Mouse (Mus musculus) c-Kit-positive CD71-positive TER-119-negative erythroid progenitor cells, embryonic 14.5 days (primary cell): ENCODE data around the gene Trim17.

Experiments
- DNase-seq: peaks from one replicate; pipeline ENCODE4 v3.0.0-alpha.2; 2013; ENCODE audit warnings: low read depth

Gene Trim17

DNA sequence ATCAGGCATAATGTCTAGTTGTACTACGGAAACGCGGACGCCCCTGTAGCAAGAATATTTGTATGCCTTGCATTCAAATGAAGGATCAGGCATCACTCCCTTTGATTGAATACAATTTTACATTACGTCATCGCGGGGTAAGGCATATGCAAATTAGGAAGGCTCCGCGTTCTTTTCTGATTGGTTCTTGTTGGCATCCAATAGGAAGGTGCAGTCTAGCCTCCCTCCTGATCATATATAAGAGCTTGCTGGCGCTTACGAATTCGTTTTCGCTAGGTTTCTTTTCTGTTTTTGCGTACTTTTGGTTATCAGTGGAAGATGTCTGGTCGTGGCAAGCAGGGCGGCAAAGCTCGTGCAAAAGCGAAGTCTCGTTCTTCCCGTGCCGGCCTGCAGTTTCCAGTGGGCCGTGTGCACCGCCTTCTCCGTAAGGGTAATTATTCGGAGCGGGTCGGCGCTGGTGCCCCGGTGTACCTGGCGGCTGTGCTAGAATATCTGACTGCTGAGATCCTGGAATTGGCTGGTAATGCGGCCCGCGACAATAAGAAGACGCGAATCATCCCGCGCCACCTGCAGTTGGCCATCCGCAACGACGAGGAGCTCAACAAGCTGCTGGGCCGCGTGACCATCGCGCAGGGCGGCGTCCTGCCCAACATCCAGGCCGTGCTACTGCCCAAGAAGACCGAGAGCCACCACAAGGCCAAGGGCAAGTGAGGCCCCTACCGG lies at the start of gene Trim17, which contains the start of gene Hist3h2a:
Gene Trim17 (plus strand): TSS at position 266 of the 723 bp plus-strand sequence.
Gene Hist3h2a (plus strand): TSS at position 266 of the 723 bp plus-strand sequence.
- peak; percentile 97 for DNase-seq

DNA sequence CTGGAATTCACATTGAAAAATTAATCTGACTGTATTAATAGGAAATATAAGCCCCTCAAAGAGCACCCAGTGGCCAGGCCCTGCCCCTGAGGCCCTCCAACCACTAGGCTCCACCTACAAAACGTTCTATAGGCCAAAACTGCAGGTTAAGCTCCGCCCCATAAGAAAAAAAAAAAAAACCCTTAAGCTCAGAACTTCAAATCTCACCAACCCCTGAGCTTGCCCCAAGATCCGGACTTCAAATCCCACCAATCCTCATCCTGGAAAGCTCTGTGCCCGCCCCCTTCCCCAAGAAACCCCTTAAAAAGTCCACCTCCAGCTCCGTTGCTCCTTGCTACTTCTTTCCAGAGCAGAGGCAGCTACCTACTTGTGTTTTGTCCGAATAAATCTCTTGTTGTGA lies 49.6 kb upstream of the Trim17 start:
- DNase-seq = peak; percentile 53

DNA sequence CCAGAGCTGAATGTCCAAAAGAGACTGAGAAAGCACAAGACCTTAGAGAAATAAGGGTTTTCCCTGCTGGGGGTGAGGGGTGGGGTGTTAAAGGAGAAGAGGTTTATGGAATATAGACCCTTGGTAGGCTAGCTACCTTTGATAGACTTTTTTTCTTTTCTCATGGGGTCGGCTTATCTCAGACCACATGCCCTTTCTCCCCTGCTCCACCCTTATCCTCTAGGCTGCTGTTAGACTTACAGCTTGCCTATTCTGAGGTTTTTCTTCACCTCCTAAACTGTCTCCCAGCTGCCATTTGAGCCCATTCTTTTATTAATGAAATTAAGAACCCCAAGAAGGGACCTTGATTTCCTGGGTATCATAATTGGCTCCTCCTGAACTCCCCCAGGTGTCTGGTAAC lies 40.7 kb upstream of the Trim17 start:
- DNase-seq = no peak

GRCm38 (mm10) chr11:58914461-58915028 lies 39.9 kb upstream of the Trim17 start:
- DNase-seq = no peak

GRCm38 (mm10) chr11:58916879-58917744 lies 37.4 kb upstream of the Trim17 start:
- peak; percentile 84 for DNase-seq

- DNase-seq = no peak
Measured at GRCm38 (mm10) chr11:58917745-58918366, 36.6 kb upstream of the Trim17 start, which contains the start of gene Btnl10. Gene Btnl10 (plus strand): TSS chr11:58917908.

- DNase-seq = no peak
Measured at GRCm38 (mm10) chr11:58918759-58919158, 35.7 kb upstream of the Trim17 start.

DNA sequence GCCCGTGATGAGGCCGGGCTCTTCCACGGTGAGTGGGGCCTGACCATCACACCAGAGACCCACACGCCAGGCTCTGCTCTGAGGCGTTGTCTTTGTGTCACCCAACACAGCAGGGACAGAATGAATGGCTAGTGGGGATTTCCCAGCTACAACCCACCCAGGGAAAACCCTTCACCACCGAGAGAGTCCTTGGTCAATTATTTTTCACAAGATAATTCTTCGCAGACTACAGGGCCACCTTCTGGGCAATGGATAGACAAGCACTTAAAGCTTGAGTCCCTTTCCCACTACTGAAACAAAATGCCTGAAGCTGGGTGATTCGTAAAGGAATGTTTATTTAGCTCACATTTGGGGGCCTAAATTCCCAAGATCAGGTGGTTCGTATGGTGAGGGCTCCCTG lies 32.1 kb upstream of the Trim17 start:
- DNase-seq = no peak

GRCm38 (mm10) chr11:58926651-58927050 lies 27.8 kb upstream of the Trim17 start:
- no peak for DNase-seq

- DNase-seq = no peak
Measured at GRCm38 (mm10) chr11:58927053-58927452, 27.4 kb upstream of the Trim17 start.

DNA sequence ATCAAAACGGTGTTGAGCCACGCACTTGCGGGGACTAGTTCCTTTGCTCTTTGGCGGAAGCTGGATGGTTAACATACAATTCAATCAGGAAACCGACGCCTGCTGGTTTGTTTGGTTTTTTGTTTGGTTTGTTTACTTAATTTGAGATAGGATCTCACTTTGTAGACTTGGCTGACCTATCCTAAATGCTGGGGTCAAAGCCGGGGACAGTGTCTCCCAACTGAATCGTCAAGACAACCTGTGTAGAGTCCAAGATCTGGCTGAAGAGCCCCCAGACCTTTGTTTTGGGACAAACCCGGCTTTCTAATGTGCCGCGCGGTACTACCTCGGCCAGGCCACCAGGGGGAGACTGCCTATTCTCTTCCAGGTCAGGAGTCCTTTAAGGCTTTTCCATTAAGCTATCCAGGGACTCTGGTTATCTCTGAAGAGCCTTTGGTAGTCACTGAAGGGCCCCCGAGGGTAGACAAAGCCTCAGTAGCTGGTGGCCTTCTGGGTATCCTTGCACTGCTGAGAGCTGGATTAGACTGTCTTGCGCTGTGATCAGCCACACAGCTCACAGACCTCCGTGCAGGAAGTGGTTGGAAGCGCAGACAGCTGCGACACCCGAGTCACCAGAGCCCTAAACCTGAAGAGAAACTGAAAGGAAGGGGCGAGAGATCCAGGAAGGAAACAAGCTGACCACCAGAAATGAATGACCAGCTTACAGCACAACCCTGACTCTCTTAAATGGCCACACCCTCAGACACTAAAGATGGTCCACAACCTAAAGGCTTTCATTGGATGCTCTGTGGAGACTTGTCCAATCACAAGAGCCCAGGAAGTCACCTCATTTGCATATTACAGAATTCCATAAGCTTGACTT lies 26.5 kb upstream of the Trim17 start:
- no peak for DNase-seq

- DNase-seq = no peak
Measured at GRCm38 (mm10) chr11:58929055-58929454, 25.4 kb upstream of the Trim17 start.

GRCm38 (mm10) chr11:58929641-58930040 lies 24.8 kb upstream of the Trim17 start:
- no peak for DNase-seq

- peak; percentile 40 for DNase-seq
Measured at GRCm38 (mm10) chr11:58930254-58930653, 24.2 kb upstream of the Trim17 start.

DNA sequence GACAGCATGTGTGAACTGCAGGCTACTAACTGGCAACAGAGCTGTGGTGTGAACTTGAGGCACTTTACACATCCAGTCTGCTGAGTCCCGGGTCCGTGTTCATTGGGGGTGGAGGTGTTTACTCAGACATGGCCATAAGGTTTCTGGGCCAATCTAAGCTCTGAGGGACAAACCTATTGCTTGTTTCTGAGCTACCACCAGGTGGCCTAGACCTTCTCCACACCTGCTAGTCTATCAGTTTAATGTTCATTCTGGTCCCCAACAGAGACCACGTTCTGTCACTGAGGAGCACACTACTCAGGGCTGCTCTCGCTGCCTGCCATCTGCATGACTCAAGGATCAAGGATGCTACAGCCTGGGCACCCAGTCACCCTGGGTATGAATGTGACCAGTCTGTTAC lies 22.9 kb upstream of the Trim17 start:
- DNase-seq = no peak

GRCm38 (mm10) chr11:58937909-58938308 lies 16.6 kb upstream of the Trim17 start:
- DNase-seq = no peak

- peak; percentile 80 for DNase-seq
Measured at GRCm38 (mm10) chr11:58938322-58939087, 16.0 kb upstream of the Trim17 start, which contains the start of gene Rnf187. Gene Rnf187 (minus strand): TSS chr11:58938916.

- DNase-seq = no peak
Measured at GRCm38 (mm10) chr11:58939088-58939439, 15.4 kb upstream of the Trim17 start.

DNA sequence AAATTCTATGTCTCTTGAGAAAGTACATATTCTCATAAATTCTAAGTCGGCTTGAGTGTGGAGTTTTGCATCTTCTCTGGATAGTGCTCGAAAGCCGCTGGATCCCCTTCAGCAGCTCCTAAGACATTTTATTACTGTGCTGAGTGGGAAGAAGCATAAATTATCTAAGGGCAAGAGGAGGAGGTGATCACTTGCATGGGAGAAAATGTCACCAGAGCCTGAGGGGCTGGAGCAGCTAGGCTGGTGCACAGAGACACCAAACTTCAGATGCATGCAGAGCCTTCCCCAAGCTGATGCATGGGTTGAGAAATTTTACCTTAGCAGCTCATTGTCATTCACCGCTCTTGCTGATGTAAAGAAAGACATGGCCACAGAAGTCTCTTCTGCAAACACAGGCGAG lies 10.3 kb upstream of the Trim17 start:
- DNase-seq = no peak

DNA sequence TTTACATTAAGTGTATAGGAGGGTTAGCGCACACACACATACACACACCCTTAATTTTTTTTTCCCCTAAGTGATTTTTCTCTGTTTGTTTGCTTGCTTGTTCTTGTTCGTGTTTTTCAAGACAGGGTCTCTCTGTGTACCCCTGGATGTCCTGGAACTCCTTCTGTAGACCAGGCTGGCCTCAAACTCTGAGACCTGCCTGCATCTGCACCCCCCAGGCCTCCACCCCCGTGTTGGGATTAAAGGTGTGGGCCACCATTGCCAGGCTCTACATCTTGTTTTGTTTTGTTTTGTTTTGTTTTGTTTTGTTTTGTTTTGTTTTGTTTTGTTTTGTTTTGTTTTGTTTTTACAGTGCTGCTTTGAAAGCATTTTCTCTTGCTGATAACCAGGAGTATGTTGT lies 7.2 kb upstream of the Trim17 start:
- no peak for DNase-seq
